Mouse (Mus musculus): ENCODE results near the gene Kif2b. TPM values are rescaled to one million over a fixed set of nuclear protein-coding genes. Genes with fewer than 3 reads are reported as not detected.

Kif2b gene
- polyA plus RNA-seq, 2 experiments = not detected

GRCm38 (mm10) chr11:91530737-91531136 is 46.6 kb downstream of the Kif2b start:
- no peak overlapping the region for H3K4me2 ChIP-seq (ENCODE audit: low read depth)
- no peak overlapping the region for H3K27ac ChIP-seq
- DNase-seq (ENCODE audit: low read depth in 3 of 3, low spot score in 3 of 3) (no peak), ATAC-seq (ENCODE audit: insufficient read depth) (no peak)
- WGBS (ENCODE audit: insufficient replicate concordance) = 62% methylated on average over 4 of the region's 4 CpGs
- TF ChIP-seq CTCF (IDR thresholded peaks at IDR 0.05; ENCODE audit: low read depth) (no peak), EP300 (IDR thresholded peaks at IDR 0.05; ENCODE audit: low read depth) (no peak)
- H3K9me3 ChIP-seq (ENCODE audit: control insufficient read depth, low read length) = no peaks in the 10 kb centered on the region
- no peak overlapping the region for H3K9ac ChIP-seq (replicated peaks)
- H3K27me3 ChIP-seq (ENCODE audit: control insufficient read depth, insufficient read depth, low read length) = no peaks in the 10 kb centered on the region
- H3K4me3 ChIP-seq (ENCODE audit: insufficient read depth in 1 of 2, low read depth in 2 of 2, low read length in 2 of 2) = no peak overlapping the region
- no peaks in the 10 kb centered on the region for H3K4me1 ChIP-seq (replicated peaks; ENCODE audit: control insufficient read depth in 2 of 2, insufficient read depth in 2 of 2, low read length in 1 of 2)
- H3K36me3 ChIP-seq (replicated peaks; ENCODE audit: control insufficient read depth, insufficient read depth, low read depth) = no peaks in the 10 kb centered on the region

All from liver, embryonic 14.5 days (tissue).